Mouse (Mus musculus) retina, postnatal 1 day (tissue): ENCODE measurements around the gene Clca4a.
"Not testable (repeated sequence)": the region's sequence is repeated elsewhere in the genome, so short reads cannot be mapped to it uniquely, and the experiment has no call there.

ENCODE experiments used
- DNase-seq: peaks from one replicate; pipeline ENCODE4 v3.0.0-alpha.2; 2012

Gene Clca4a

GRCm38 (mm10) chr3:144974945-144975344, at the start of gene Clca4a:
Clca4a (minus strand) TSS chr3:144975045.
- no peak for DNase-seq

- no peak for DNase-seq
Observed at GRCm38 (mm10) chr3:145017807-145018206, 43.0 kb upstream of the Clca4a start.

DNA sequence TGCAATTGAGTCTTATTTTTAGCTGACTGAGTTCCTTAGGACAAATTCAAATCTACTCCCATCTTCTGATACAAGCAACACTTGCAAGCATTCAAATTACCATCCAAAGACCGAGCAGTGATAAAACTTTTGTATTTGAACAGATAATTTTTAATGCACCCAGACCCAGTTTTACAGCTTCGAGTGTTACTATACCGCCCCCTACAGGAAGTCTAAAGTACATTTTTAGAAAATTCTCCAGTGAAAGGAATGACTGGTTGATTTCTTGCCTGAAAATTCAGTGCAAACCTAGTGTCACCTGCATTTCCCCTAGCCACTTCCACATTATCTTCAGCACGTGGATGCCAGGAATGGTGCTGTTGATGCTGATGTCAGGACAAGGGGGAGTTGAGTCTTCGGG, 29.6 kb upstream of the Clca4a start:
- DNase-seq, result peak; percentile 9

GRCm38 (mm10) chr3:145000912-145001311, 26.1 kb upstream of the Clca4a start:
- DNase-seq, result no peak

DNA sequence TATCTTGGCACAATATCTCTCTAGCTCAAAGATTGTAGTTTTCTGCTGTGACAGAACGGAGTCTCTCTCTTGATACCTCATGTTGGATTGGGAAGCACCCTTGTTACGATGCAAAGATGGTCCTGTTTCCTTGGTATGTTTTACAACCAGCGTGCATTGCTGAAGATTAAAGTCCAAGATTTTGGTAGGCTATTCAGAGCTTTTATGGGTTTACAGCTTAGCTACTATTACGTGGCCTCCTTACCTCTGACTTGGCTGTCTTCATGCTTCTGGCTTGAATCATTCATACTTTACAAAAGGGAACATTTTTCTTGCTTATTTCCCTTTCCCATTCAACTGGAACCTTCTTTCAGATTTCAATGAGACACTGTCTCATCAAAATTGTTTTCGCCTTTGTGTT, 18.2 kb upstream of the Clca4a start:
- no peak for DNase-seq

DNA sequence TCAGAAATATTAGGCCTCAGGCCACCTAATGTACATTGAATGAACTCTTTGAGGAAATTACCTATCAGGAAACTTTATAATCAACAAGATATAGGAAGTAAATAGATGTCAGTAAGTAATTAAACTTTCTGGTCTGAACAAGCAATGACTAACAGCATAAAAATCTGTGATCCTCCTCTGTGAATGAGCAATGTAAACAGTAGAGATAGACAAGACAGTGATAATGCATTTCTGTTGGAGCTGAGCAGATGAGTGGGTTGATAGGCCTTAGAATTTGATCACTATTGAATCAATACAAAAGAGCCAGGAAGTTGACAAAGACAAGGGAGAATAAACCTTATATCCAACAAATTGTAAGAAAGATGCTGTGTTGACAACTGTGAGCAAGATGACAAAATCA, 17.8 kb upstream of the Clca4a start:
- no peak for DNase-seq

- DNase-seq, result no peak
Observed at GRCm38 (mm10) chr3:144985890-144986289, 11.0 kb upstream of the Clca4a start.

DNA sequence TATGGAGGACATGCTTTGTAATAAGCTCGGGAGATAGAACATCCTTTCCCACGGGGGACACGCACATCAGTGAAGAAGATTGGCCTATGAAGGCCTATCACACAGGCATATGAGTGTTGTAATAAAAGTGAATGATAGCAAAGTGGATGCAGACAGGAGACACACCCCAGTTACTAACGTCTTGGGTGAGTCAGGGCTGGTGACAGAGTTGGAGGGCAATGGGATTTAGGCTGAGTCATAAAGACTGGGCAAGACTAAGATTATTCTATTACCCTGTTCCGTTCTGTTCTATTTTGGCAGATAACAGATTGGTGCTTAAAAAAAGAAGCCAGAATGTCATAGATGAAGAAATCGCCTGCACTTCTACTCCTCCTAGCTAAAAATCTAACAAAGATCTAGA, 5.7 kb upstream of the Clca4a start:
- DNase-seq, result no peak

DNA sequence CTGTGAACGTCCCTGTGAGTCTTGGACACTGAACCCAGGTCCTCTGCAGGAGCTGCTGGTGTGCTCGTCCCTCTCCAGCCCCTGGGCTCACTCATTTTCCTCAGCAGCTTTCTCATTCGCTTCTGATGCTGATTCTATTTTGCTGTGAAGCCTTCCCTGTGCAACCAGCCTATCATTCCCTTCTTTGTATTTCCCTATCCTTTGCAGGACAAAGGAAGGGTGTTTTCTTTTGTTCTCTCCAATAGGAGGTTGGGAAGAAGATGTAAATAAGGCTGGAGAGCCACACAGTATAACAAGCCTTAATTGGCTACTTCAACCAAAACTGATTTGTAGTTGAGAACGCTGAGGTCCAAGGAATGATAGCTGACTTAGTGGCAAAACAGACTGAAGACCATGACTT, 2.8 kb upstream of the Clca4a start:
- peak; percentile 4 for DNase-seq

DNA sequence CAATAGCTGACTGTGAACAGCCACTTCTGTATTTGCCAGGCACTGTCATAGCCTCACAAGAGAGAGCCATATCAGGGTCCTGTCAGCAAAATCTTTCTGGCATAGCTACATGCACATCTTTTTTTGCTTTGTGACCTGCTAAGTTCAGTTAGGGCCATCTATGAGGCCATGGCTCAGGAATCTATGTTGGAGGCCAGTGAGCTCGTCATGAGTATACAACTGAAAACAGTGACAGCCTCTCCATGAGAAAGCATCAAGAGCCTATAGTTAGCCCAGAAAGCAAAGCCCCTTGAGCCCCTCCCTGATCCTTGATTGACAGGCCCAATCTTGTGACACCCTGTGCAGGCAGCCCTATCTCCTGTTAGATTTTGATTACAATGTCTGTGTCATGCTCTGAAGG, 1.2 kb upstream of the Clca4a start:
- no peak for DNase-seq

- DNase-seq, result no peak
Observed at GRCm38 (mm10) chr3:144971553-144972270, 3.1 kb downstream of the Clca4a start.

- no peak for DNase-seq
Observed at GRCm38 (mm10) chr3:144969755-144970154, 5.1 kb downstream of the Clca4a start.

- DNase-seq, result no peak
Observed at GRCm38 (mm10) chr3:144966074-144966473, 8.8 kb downstream of the Clca4a start.

DNA sequence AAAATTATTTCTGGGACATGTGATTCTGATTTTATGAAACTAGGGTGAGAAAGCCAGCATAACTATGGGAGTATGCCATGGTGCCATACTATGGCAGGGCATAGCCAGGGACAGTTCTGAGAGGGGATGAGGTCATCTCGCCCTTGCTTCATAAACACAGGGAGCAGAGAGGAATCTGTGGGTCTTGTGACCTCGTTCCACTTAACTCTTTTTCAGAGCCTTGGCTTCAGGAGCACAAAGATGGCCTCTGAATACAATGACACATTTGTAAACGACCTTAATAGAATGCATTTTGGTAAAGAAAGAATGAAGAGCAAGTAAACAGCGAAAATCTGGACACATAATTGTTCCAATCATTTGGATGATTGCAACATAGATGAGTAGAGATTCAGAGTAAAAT, 24.0 kb downstream of the Clca4a start:
- DNase-seq, result peak; percentile 44

GRCm38 (mm10) chr3:144947376-144947775, 27.5 kb downstream of the Clca4a start:
- not testable (repeated sequence) for DNase-seq

- DNase-seq, result not testable (repeated sequence)
Observed at GRCm38 (mm10) chr3:144933625-144934024, 41.2 kb downstream of the Clca4a start.

DNA sequence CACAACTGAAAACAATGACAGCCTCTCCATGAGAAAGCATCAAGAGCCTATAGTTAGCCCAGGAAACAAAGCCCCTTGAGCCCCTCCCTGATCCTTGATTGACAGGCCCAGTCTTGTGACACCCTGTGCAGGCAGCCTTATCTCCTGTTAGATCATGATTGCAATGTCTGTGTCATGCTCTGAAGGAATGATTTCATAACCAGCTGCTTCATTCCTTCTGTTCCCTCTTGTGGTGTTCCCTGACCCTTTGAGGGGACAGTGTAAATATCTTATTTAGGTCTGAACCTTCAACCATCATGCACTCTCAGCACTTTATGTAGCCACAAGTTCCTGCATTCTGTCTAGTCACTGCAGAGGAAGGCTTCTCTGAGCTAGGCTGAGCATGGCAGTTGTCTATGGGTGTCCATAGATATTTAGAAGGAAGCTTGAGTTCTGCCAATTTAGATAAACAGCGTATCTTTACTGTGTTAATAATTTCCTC, 41.8 kb downstream of the Clca4a start:
- DNase-seq, result peak; percentile 22

DNA sequence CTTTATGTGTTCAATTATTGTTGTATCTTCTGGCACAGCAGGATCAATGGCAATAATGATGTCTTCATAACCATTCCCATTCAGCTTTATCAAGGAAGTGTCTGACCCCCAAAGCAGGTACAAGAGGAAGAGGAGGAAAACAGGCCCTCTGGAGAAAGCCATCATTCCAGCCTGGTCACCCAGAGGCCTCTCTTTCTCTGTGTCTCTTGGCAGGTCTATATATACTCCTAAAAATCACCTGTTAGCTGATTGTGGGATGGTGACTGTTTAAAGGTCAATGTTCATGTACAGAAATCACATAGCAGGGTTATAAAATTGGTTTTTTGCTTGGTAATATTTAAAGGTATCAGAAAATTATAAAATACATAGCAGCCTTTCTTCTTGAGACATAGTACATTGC, 42.5 kb downstream of the Clca4a start, which contains the start of gene Clca4b:
Gene Clca4b, minus strand, starts transcription at position 195 of the 400 bp plus-strand sequence.
- DNase-seq, result no peak

DNA sequence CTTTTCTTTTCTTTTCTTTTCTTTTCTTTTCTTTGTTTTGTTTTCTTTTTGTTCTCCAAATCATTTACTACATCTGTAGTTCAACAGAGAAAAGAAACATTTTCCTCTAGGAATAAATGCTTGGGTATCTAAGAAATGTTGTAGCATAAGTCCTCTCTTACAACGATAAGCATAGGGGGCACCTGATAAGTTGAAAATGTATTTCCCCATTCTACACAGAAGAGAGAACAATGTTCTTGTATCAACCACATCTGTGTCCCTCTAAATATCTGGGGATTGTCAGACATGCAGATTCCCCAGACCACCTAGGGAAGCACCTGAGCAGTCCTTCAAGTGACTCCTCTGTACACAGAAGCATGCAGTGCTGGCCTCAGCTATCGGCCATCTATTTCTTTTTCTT, 60.8 kb downstream of the Clca4a start:
- no peak for DNase-seq
